Mouse (Mus musculus) small intestine, adult 10 weeks (tissue): ENCODE results near the gene Lcmt1. TPM values are rescaled to one million over a fixed set of nuclear protein-coding genes. Genes with fewer than 3 reads are reported as not detected.

Source experiments
- polyA plus RNA-seq: library from polyadenylated mRNA; stranded (reverse); fragments of 350-450 nt; fragmentation: Illumina TruSeq; extraction: RNeasy Lipid Tissue Mini Kit (QIAGEN cat#74804); gene quantifications from one replicate; pipeline ENCODE4 v1.2.3, GENCODE M21; 2014; ENCODE audit warnings: low replicate concordance

The Lcmt1 gene
- 83.4 TPM for polyA plus RNA-seq

GRCm38 (mm10) chr7:123369759-123370481, at the start of gene Lcmt1, which contains the start of gene Arhgap17:
Lcmt1 (plus strand) TSS chr7:123369784.
Arhgap17 (minus strand) TSS chr7:123369915.

GRCm38 (mm10) chr7:123462070-123462501, 92.5 kb downstream of the Lcmt1 start, which contains the start of gene Aqp8:
Aqp8 (plus strand) TSS chr7:123462291.

Other genes starting within 250 kb of the Lcmt1 start
- gene Tnrc6a, start 245.9 kb upstream of the Lcmt1 start, polyA plus RNA-seq: 78.6 TPM
- 4.3 TPM for gene Slc5a11, start 155.0 kb upstream of the Lcmt1 start, polyA plus RNA-seq
- gene Arhgap17, start 131 bp downstream of the Lcmt1 start, polyA plus RNA-seq: 31.6 TPM
- gene Aqp8, start 92.5 kb downstream of the Lcmt1 start, polyA plus RNA-seq: 7.2 TPM
- 0.22 TPM for gene Zkscan2, start 130.7 kb downstream of the Lcmt1 start, polyA plus RNA-seq